Mouse (Mus musculus) kidney, postnatal 25 days (tissue): ENCODE results near the gene Ly9.
A peak's percentile ranks its signal among the peaks of the same experiment; 100 is the strongest.

ENCODE experiments used
- DNase-seq, 2 experiments: peaks; one replicate each; pipeline ENCODE4 v3.0.0; 2021; ENCODE audit warnings: mixed read lengths in 2 of 2

Gene Ly9

GRCm38 (mm10) chr1:171577168-171577567 lies 30.0 kb downstream of the Ly9 start:
- no peak for DNase-seq

- no peak for DNase-seq
Measured at GRCm38 (mm10) chr1:171568436-171568835, 38.8 kb downstream of the Ly9 start.

- peak; percentile 45 to 51 for DNase-seq
Measured at GRCm38 (mm10) chr1:171566777-171567176, 40.4 kb downstream of the Ly9 start.

GRCm38 (mm10) chr1:171565888-171566287 lies 41.3 kb downstream of the Ly9 start:
- DNase-seq: no peak

- DNase-seq: peak in 1 of 2 experiments; percentile 23
Measured at GRCm38 (mm10) chr1:171564247-171564646, 43.0 kb downstream of the Ly9 start.

- DNase-seq: no peak
Measured at GRCm38 (mm10) chr1:171563042-171563441, 44.2 kb downstream of the Ly9 start.

- no peak for DNase-seq
Measured at GRCm38 (mm10) chr1:171561639-171562225, 45.5 kb downstream of the Ly9 start.

GRCm38 (mm10) chr1:171561200-171561599 lies 46.0 kb downstream of the Ly9 start:
- DNase-seq: no peak

GRCm38 (mm10) chr1:171560262-171560661 lies 46.9 kb downstream of the Ly9 start:
- no peak for DNase-seq

- DNase-seq: no peak
Measured at GRCm38 (mm10) chr1:171558898-171559297, 48.3 kb downstream of the Ly9 start, which contains the start of gene Cd244a. Cd244a (plus strand) TSS chr1:171559193.

- DNase-seq: no peak
Measured at GRCm38 (mm10) chr1:171558407-171558806, 48.8 kb downstream of the Ly9 start.

GRCm38 (mm10) chr1:171556366-171556765 lies 50.8 kb downstream of the Ly9 start:
- no peak for DNase-seq

GRCm38 (mm10) chr1:171553359-171554341 lies 53.6 kb downstream of the Ly9 start:
- no peak for DNase-seq

- no peak for DNase-seq
Measured at GRCm38 (mm10) chr1:171552230-171552629, 55.0 kb downstream of the Ly9 start.

- DNase-seq: no peak
Measured at GRCm38 (mm10) chr1:171551326-171551725, 55.9 kb downstream of the Ly9 start.

- no peak for DNase-seq
Measured at GRCm38 (mm10) chr1:171540694-171541093, 66.5 kb downstream of the Ly9 start.
